In the genomic region with DNA sequence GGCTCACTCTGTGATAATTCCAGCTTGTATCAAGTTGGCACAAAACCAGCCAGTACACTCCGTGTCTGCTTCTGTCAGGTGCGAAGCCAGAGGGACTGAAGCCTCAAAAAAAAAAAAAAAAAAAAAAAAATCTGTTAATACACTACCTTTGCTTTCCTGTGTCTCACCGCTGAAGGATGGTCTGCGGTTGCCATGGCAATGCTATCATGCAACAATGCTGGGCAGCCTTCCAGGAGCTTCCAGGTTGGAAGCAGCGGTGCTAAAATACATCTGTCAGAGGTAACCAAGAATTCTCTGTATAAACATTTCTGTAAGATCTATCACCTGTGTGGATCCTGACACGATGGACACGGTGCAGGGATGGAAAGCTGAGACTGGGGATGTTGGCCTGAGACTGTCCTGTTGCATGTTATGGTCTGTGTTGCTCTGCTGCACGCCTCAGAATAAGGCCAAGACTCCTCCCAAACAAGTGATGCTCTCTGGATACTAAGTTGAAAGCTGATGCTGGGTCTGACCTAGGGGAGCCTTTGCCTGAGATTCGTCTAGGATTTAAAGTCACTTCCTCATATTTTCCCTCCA, we compare ENCODE assay signal across 14 mouse cellular contexts.
DNase-seq lines count a peak whose midpoint lies in the region; ATAC-seq lines count a peak whose summit lies in the region.
"Had no signal": no experiment of that assay in that cellular context is flagged by ENCODE, and none has a peak within 500 bp of the region (broad histone marks: within the 10 kb centered on the region; RNA-seq: fewer than 3 reads in every experiment).

No protein-coding gene starts in this region.

- no peak for ATAC-seq in embryonic facial prominence, embryonic 14.5 days (ENCODE audit: low read depth)
- peak; percentile 71; the same call in 1 of the 2 replicates for ATAC-seq in midbrain, embryonic 16.5 days

- H3K36me3 ChIP-seq in embryonic facial prominence, embryonic 14.5 days (ENCODE audit: control insufficient read depth, insufficient read depth, low read length): no peaks in the 10 kb centered on the region
- H3K36me3 ChIP-seq in embryonic facial prominence, embryonic 10.5 days (replicated peaks): no peaks in the 10 kb centered on the region
- no peaks in the 10 kb centered on the region for H3K36me3 ChIP-seq in midbrain, embryonic 16.5 days (ENCODE audit: control insufficient read depth, insufficient read depth, low read length)
- H3K36me3 ChIP-seq: limb, embryonic 15.5 days had no signal

- H3K4me1 ChIP-seq in embryonic facial prominence, embryonic 14.5 days (ENCODE audit: control insufficient read depth, insufficient read depth, low read length): no peaks in the 10 kb centered on the region
- H3K4me1 ChIP-seq in embryonic facial prominence, embryonic 10.5 days: no peaks in the 10 kb centered on the region
- peaks cover 5% of the 10 kb centered on the region; the same call in 1 of the 2 replicates for H3K4me1 ChIP-seq in midbrain, embryonic 16.5 days (ENCODE audit: control insufficient read depth, insufficient read depth, low read length)
- H3K4me1 ChIP-seq: limb, embryonic 15.5 days had no signal

- H3K4me3 ChIP-seq in embryonic facial prominence, embryonic 14.5 days (ENCODE audit: low read depth, low read length): no peak overlapping the region
- no peak overlapping the region for H3K4me3 ChIP-seq in embryonic facial prominence, embryonic 10.5 days
- no peak overlapping the region for H3K4me3 ChIP-seq in midbrain, embryonic 16.5 days (ENCODE audit: low read depth, low read length)
- H3K4me3 ChIP-seq: limb, embryonic 15.5 days had no signal

- no peak overlapping the region for H3K4me2 ChIP-seq in embryonic facial prominence, embryonic 14.5 days (ENCODE audit: low read depth, low read length)
- no peak overlapping the region for H3K4me2 ChIP-seq in midbrain, embryonic 16.5 days (ENCODE audit: low read length)
- H3K4me2 ChIP-seq: limb, embryonic 15.5 days had no signal

- 62% methylated on average over 9 of the region's 9 CpGs for WGBS in embryonic facial prominence, embryonic 14.5 days
- 87% methylated on average over 9 of the region's 9 CpGs for WGBS in embryonic facial prominence, embryonic 10.5 days
- WGBS in midbrain, embryonic 16.5 days: 51% methylated on average over 9 of the region's 9 CpGs

- no peaks in the 10 kb centered on the region for H3K9me3 ChIP-seq in embryonic facial prominence, embryonic 14.5 days (ENCODE audit: control insufficient read depth, low read length)
- no peaks in the 10 kb centered on the region for H3K9me3 ChIP-seq in embryonic facial prominence, embryonic 10.5 days
- H3K9me3 ChIP-seq in midbrain, embryonic 16.5 days (replicated peaks; ENCODE audit: control insufficient read depth, low read length, poor library complexity, severe bottlenecking): no peaks in the 10 kb centered on the region
- H3K9me3 ChIP-seq: limb, embryonic 15.5 days had no signal

- no peak overlapping the region for H3K9ac ChIP-seq in embryonic facial prominence, embryonic 14.5 days (ENCODE audit: low read depth, low read length)
- H3K9ac ChIP-seq in midbrain, embryonic 16.5 days (ENCODE audit: low read depth, low read length): no peak overlapping the region
- H3K9ac ChIP-seq: limb, embryonic 15.5 days had no signal

- peak; percentile 24 for DNase-seq in embryonic facial prominence, embryonic 14.5 days (ENCODE audit: low spot score)
- no peak for DNase-seq in embryonic facial prominence, embryonic 10.5 days (ENCODE audit: low spot score)
- peak; percentile 24 for DNase-seq in layer of hippocampus, adult 11-12 months (ENCODE audit: low spot score)
- DNase-seq in layer of hippocampus, adult 18-20 months (ENCODE audit: low spot score in 2 of 2): no peak
- peak; percentile 38 for DNase-seq in right cerebral cortex, postnatal 14 days
- no peak for DNase-seq in right cerebral cortex, adult 18-20 months
- DNase-seq in thymus, postnatal 0 days (ENCODE audit: low spot score): no peak
- DNase-seq: adrenal gland, postnatal 25 days; cerebellum, postnatal 36 days; kidney, adult 9 months; lung, adult 2 months had no signal

- no peak overlapping the region for H3K27ac ChIP-seq in embryonic facial prominence, embryonic 14.5 days (replicated peaks; ENCODE audit: low read depth, low read length)
- H3K27ac ChIP-seq in embryonic facial prominence, embryonic 10.5 days (replicated peaks): no peak overlapping the region
- peak overlapping the region; percentile 85 for H3K27ac ChIP-seq in midbrain, embryonic 16.5 days (ENCODE audit: low read length)
- H3K27ac ChIP-seq: limb, embryonic 15.5 days had no signal

- H3K27me3 ChIP-seq in embryonic facial prominence, embryonic 14.5 days (replicated peaks; ENCODE audit: control insufficient read depth, insufficient read depth, low read length): no peaks in the 10 kb centered on the region
- no peaks in the 10 kb centered on the region for H3K27me3 ChIP-seq in embryonic facial prominence, embryonic 10.5 days (replicated peaks; ENCODE audit: low read depth, poor library complexity, severe bottlenecking)
- H3K27me3 ChIP-seq in midbrain, embryonic 16.5 days (ENCODE audit: control insufficient read depth, insufficient read depth, low read depth, low read length): no peaks in the 10 kb centered on the region
- H3K27me3 ChIP-seq: CH12.LX; limb, embryonic 15.5 days had no signal

Comparison
In these comparisons a context has a peak if more than half of its experiments do, and no peak if none do; other contexts are left out.
1. DNase-seq: peak in embryonic facial prominence, embryonic 14.5 days (single experiment), layer of hippocampus, adult 11-12 months (single experiment) and right cerebral cortex, postnatal 14 days (single experiment); none in embryonic facial prominence, embryonic 10.5 days (single experiment), layer of hippocampus, adult 18-20 months (0 of 2), right cerebral cortex, adult 18-20 months (single experiment) and thymus, postnatal 0 days (single experiment).